Mouse (Mus musculus) intestine, embryonic 14.5 days (tissue): Measurements from ENCODE around the gene Tent5c. TPM values are rescaled to one million over a fixed set of nuclear protein-coding genes. Genes with fewer than 3 reads are reported as not detected.

Experiments
- ATAC-seq: fragments of 200-750 bp; cut with Nextera tagmentation; replicated peaks from 2 replicates; pipeline ENCODE4 v1.8.0; 2017; ENCODE audit warnings: low read depth, moderate number of reproducible peaks, moderate TSS enrichment, moderate library complexity; ENCODE audit not compliant: low FRiP score, low TSS enrichment
- DNase-seq: peaks from one replicate; pipeline ENCODE4 v3.0.0-alpha.2; 2018; ENCODE audit warnings: low spot score
- H3K27ac ChIP-seq: fragments of 300-500 bp; sonication (generic); 2 replicates; pipeline ENCODE4 v1.5.1; 2014; ENCODE audit warnings: low read depth, mild to moderate bottlenecking, control low read depth
- H3K27me3 ChIP-seq: fragments of 300-500 bp; sonication (generic); replicated peaks from 2 replicates; pipeline ENCODE4 v1.6.1; 2014; ENCODE audit warnings: low read length, control low read depth; ENCODE audit not compliant: control insufficient read depth, insufficient read depth
- H3K36me3 ChIP-seq: fragments of 300-500 bp; sonication (generic); 2 replicates; pipeline ENCODE4 v1.6.1; 2014; ENCODE audit warnings: low read length, control low read depth; ENCODE audit not compliant: control insufficient read depth, insufficient read depth
- H3K4me1 ChIP-seq: fragments of 300-500 bp; sonication (generic); replicated peaks from 2 replicates; pipeline ENCODE4 v1.6.1; 2014; ENCODE audit warnings: low read length, control low read depth, mixed read lengths; ENCODE audit not compliant: control insufficient read depth, insufficient read depth
- H3K4me2 ChIP-seq: fragments of 300-500 bp; sonication (generic); 2 replicates; pipeline ENCODE4 v1.6.1; 2014; ENCODE audit warnings: low read length
- H3K4me3 ChIP-seq: fragments of 300-500 bp; sonication (generic); 2 replicates; pipeline ENCODE4 v1.5.1; 2014; ENCODE audit warnings: low read depth, low read length, control low read depth, mixed read lengths
- H3K9ac ChIP-seq: fragments of 300-500 bp; sonication (generic); 2 replicates; pipeline ENCODE4 v1.6.1; 2014; ENCODE audit warnings: mild to moderate bottlenecking, low read length
- H3K9me3 ChIP-seq: fragments of 300-500 bp; sonication (generic); 2 replicates; pipeline ENCODE4 v1.6.1; 2016; ENCODE audit warnings: low read length, control low read depth; ENCODE audit not compliant: control insufficient read depth
- WGBS: fragments of 180-500 bp; shearing (Covaris S2); extraction: QIAGEN DNeasy Blood & Tissue Kit; methylation state at CpG from one replicate; pipeline ENCODE4 v1.1.7; 2014; 5-methylcytosine and 5-hydroxymethylcytosine counted together
- polyA plus RNA-seq: library from polyadenylated mRNA; unstranded; fragments of >200 nt; fragmentation: Nextera tagmentation; extraction: Ambion mirVana; gene quantifications from 2 replicates; pipeline ENCODE4 v1.2.1, GENCODE M21; 2014

Gene Tent5c
- polyA plus RNA-seq, 1 experiment from 2014 or later, result 8.0 TPM

DNA sequence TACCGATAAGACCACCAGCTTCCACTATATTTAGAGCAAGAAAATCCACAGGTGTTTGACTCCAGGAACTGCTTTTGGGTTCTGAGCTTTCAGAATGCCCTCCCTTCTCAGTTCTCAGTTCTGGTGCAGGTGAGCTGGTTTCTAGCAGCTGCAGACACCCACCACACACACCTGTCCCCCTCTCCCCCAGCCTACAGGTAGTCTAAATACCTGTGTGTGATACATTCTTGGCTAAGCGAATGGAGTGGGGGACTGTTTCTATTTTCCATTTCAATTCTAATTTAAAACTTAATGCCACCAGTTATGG is 25.2 kb downstream of the Tent5c start:
- no peak for DNase-seq
- 0 out of 2 replicates have a peak, but pooled peaks cover 10% of the 10 kb centered on the region for H3K4me1 ChIP-seq
- 55% methylated on average over 2 of the region's 2 CpGs for WGBS
- H3K4me3 ChIP-seq, result no peak overlapping the region
- H3K9me3 ChIP-seq, result no peaks in the 10 kb centered on the region
- H3K36me3 ChIP-seq, result no peaks in the 10 kb centered on the region
- H3K27ac ChIP-seq, result no peak overlapping the region
- no peak overlapping the region for H3K9ac ChIP-seq
- H3K4me2 ChIP-seq, result no peak overlapping the region
- H3K27me3 ChIP-seq, result no peaks in the 10 kb centered on the region
- no peak for ATAC-seq

GRCm38 (mm10) chr3:100463160-100463958 is 25.8 kb downstream of the Tent5c start:
- Histone ChIP-seq H3K27me3 (no peaks in the 10 kb centered on the region), H3K9ac (no peak overlapping the region), H3K4me1 (0 out of 2 replicates have a peak, but pooled peaks cover 10% of the 10 kb centered on the region), H3K27ac (no peak overlapping the region), H3K36me3 (no peaks in the 10 kb centered on the region), H3K4me3 (no peak overlapping the region), H3K4me2 (no peak overlapping the region), H3K9me3 (no peaks in the 10 kb centered on the region)
- 28% methylated on average over 12 of the region's 12 CpGs for WGBS
- no peak for DNase-seq
- ATAC-seq, result no peak

DNA sequence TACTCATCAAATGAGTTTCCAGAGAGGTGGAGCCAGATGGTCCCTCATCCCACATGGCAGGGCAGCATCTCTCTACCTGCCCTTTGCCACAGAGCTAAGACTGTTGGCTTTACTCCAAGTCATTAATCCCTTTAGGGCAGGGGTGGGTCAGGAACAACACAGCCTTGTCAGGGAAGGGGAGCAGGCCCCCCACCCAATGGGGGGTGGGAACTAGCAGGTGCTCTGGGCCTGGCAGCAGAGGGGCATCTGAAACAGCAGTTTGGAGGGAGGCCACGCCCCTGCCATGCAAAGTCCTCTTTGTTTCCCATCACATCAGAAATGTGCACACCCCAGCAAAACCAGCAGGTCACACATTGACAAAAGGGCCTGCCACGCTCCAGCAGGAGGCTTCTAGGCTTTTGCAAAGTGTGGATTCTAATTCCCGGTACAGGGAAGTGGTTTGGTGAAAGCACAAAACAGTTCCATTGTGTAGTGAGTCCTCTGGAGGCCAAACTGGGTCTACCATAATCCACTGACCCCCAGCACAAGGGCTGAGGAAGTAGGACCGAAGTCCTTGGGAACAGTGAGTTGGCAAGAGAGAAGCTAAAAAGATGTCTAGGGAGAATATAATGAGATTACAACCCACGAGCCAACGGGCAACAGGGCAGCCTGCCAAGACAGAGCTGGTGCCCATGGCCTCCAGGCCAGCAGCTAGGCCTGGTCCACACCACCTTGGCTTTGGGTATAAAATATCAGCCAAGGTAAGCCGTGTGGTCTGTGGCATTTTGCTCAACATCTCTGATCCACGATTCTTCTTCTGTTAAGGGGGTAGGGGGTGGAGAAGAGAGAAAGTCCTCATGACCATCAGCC is 26.7 kb downstream of the Tent5c start:
- WGBS, result 81% methylated on average over 8 of the region's 8 CpGs
- Histone ChIP-seq H3K27ac (0 out of 2 replicates have a peak overlapping the region, but pooled peaks have one; percentile 22), H3K4me2 (no peak overlapping the region), H3K36me3 (no peaks in the 10 kb centered on the region), H3K4me1 (0 out of 2 replicates have a peak, but pooled peaks cover 10% of the 10 kb centered on the region), H3K9me3 (no peaks in the 10 kb centered on the region), H3K27me3 (no peaks in the 10 kb centered on the region), H3K4me3 (no peak overlapping the region), H3K9ac (no peak overlapping the region)
- ATAC-seq (peak; percentile 83), DNase-seq (peak; percentile 56)

GRCm38 (mm10) chr3:100460510-100460909 is 28.6 kb downstream of the Tent5c start:
- no peak for DNase-seq
- ATAC-seq, result no peak
- WGBS, result 79% methylated on average over 2 of the region's 2 CpGs
- Histone ChIP-seq H3K36me3 (no peaks in the 10 kb centered on the region), H3K27ac (no peak overlapping the region), H3K4me1 (0 out of 2 replicates have a peak, but pooled peaks cover 10% of the 10 kb centered on the region), H3K9me3 (no peaks in the 10 kb centered on the region), H3K4me3 (no peak overlapping the region), H3K27me3 (no peaks in the 10 kb centered on the region), H3K4me2 (no peak overlapping the region), H3K9ac (no peak overlapping the region)

DNA sequence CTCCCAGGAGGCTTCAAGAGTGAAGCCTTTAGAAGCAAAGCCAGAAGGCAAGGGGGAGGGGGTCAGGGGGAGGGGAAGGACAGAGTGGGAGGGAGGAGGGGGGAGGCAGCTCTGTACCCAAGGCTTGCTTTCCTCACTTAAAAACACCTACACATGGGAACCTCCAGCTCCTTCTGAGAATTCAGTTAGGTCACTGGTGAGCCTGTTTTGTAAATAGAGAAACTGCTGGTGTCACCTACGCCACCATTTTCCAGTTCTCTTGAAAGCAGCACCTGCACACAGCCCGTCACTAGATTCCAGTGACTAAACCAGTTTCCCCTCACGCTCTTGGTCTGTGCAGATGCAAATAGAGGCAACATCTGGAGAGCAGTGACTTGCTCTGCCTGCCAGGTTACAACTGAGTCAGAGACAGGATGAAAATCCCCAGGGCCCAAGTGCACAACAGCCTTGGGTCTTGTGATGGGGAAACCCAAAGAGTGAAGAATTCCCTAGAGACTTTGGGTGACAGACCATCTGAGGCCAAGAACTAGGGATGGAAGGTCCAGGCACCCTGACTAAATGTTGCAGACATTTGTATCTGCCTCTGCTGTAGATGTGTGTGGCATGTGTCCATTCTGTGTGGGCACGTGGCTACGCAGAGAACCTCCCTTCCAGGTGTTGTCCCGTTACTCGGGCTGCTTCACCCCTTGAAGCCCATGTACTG is 45.2 kb downstream of the Tent5c start:
- Histone ChIP-seq H3K4me3 (no peak overlapping the region), H3K4me1 (0 out of 2 replicates have a peak, but pooled peaks cover 3% of the 10 kb centered on the region), H3K36me3 (no peaks in the 10 kb centered on the region), H3K9ac (no peak overlapping the region), H3K4me2 (no peak overlapping the region), H3K9me3 (no peaks in the 10 kb centered on the region), H3K27me3 (no peaks in the 10 kb centered on the region), H3K27ac (no peak overlapping the region)
- DNase-seq (no peak), ATAC-seq (no peak)
- WGBS, result 85% methylated on average over 7 of the region's 7 CpGs

DNA sequence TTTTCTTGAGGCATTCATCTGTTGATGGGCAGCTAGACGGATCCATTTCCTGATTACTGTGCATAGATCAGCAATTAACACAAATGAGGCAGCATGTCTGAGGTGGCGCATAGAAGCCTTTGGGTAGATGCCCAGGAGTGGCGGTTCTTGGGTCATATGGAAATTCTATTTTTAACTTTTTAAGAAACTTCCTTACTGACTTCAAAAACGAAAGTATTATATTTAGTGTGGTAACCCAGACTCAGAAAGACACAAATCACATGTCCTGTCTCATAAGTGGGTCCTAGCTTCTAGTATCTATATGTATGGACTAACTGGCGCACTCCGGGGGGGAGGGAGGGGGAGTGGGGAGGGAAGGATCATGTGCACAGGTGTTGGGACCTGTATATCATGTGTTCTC is 46.6 kb downstream of the Tent5c start:
- H3K4me3 ChIP-seq, result no peak overlapping the region
- 0 out of 2 replicates have a peak, but pooled peaks cover 3% of the 10 kb centered on the region for H3K4me1 ChIP-seq
- no peak overlapping the region for H3K4me2 ChIP-seq
- ATAC-seq (no peak), DNase-seq (no peak)
- H3K27ac ChIP-seq, result no peak overlapping the region
- H3K27me3 ChIP-seq, result no peaks in the 10 kb centered on the region
- 83% methylated on average over 6 of the region's 6 CpGs for WGBS
- H3K9me3 ChIP-seq, result no peaks in the 10 kb centered on the region
- no peaks in the 10 kb centered on the region for H3K36me3 ChIP-seq
- H3K9ac ChIP-seq, result no peak overlapping the region

DNA sequence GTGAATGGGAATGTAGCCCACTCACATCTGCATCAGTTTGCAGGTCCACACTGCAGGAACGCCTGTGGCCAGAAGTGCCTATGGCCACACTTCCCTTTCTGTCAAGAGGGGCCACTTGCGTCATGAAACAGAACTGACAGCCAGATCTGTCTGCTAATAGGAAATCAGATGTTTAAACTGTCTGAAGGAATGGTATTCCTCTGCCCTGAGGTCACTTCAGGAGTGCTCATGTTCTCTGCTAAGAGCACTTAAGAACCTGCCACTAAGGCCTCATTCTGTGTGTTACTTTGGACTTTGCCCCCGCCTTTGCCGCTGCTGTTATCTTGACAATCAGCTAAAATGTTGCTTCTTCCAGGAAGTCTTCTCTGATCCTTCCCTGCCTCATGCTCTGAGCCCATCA is 48.4 kb downstream of the Tent5c start:
- Histone ChIP-seq H3K4me3 (no peak overlapping the region), H3K27me3 (no peaks in the 10 kb centered on the region), H3K4me1 (0 out of 2 replicates have a peak, but pooled peaks cover 3% of the 10 kb centered on the region), H3K9me3 (no peaks in the 10 kb centered on the region), H3K27ac (no peak overlapping the region), H3K9ac (no peak overlapping the region), H3K4me2 (no peak overlapping the region), H3K36me3 (no peaks in the 10 kb centered on the region)
- WGBS, result 46% methylated on average over 4 of the region's 4 CpGs
- no peak for ATAC-seq
- no peak for DNase-seq

- Histone ChIP-seq H3K9me3 (no peaks in the 10 kb centered on the region), H3K4me2 (no peak overlapping the region), H3K4me3 (no peak overlapping the region), H3K27ac (no peak overlapping the region), H3K27me3 (no peaks in the 10 kb centered on the region), H3K36me3 (no peaks in the 10 kb centered on the region), H3K4me1 (0 out of 2 replicates have a peak, but pooled peaks cover 3% of the 10 kb centered on the region), H3K9ac (no peak overlapping the region)
- DNase-seq (no peak), ATAC-seq (no peak)
- 48% methylated on average over 6 of the region's 6 CpGs for WGBS
Measured at GRCm38 (mm10) chr3:100440009-100440408, 49.1 kb downstream of the Tent5c start.
